Mouse (Mus musculus): ENCODE measurements at regions not wholly inside any gene's neighbourhood (a gene's known extent, or its start where the extent isn't known, plus 50 kb on each side); places are given as distances from the start of the nearest gene placed in this dataset.

DNA sequence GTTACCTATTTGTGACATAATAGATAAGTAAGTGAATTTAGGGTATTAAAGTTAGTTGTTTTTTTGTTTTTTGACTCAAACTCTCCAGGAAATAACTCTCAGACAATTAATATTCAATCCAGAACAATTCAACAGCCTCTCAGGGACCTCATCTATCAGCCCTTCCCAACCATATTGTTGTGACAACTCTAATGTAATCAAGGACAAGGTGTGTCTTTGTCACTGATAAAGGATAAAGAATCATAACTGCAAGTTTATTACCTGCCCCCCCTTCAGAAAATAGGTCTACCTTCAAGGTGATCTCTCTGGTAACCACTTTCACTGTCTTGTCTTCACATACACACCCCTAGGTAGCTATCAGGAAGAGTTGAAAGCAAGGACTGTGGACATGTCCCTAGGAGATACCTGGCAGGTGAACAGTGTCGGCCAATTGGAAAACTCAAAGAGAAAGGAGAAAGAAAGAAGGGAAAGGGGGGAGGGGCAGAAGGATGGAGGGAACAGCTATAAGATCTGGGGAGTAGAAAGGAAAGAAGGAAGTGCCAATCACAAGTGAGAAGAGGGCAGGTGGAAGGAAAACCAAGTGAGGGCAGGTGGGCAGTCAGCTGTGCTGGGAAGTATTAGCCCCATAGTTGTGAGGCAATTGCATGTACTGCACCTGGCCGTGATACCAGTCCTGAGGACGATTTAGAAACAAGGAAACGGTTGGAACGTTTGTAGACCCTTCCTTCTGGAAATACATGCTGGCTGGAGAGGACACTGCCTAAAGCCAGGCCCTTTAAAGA lies 51.3 kb upstream of the Gm47985 start:
- Histone ChIP-seq H3K27ac (ENCODE audit: control insufficient read depth, insufficient read depth, low read length) (no peak overlapping the region), H3K36me3 (ENCODE audit: control insufficient read depth, insufficient read depth, low read length) (no peaks in the 10 kb centered on the region), H3K4me3 (ENCODE audit: control insufficient read depth, insufficient read depth, low read length) (no peak overlapping the region), H3K27me3 (ENCODE audit: control insufficient read depth, insufficient read depth, low read length) (no peaks in the 10 kb centered on the region), H3K4me1 (replicated peaks; ENCODE audit: control insufficient read depth, insufficient read depth, low read length) (no peaks in the 10 kb centered on the region)
- DNase-seq: no peak
- 76% methylated on average over 5 of the region's 5 CpGs for WGBS
- no peak for TF ChIP-seq CTCF (IDR thresholded peaks at IDR 0.05; ENCODE audit: borderline replicate concordance, control insufficient read depth, extremely low read depth, insufficient read depth, low read length, poor library complexity)
- no peak for TF ChIP-seq POLR2A (IDR thresholded peaks at IDR 0.05; ENCODE audit: control insufficient read depth, extremely low read depth, insufficient read depth, low read length, poor library complexity)

- no peak for TF ChIP-seq CTCF (IDR thresholded peaks at IDR 0.05; ENCODE audit: borderline replicate concordance, control insufficient read depth, extremely low read depth, insufficient read depth, low read length, poor library complexity)
- TF ChIP-seq POLR2A (IDR thresholded peaks at IDR 0.05; ENCODE audit: control insufficient read depth, extremely low read depth, insufficient read depth, low read length, poor library complexity): no peak
- WGBS: 87% methylated on average over 4 of the region's 4 CpGs
- H3K36me3 ChIP-seq (ENCODE audit: control insufficient read depth, insufficient read depth, low read length): no peaks in the 10 kb centered on the region
- no peaks in the 10 kb centered on the region for H3K4me1 ChIP-seq (replicated peaks; ENCODE audit: control insufficient read depth, insufficient read depth, low read length)
- no peak for DNase-seq
- no peak overlapping the region for H3K27ac ChIP-seq (ENCODE audit: control insufficient read depth, insufficient read depth, low read length)
- no peak overlapping the region for H3K4me3 ChIP-seq (ENCODE audit: control insufficient read depth, insufficient read depth, low read length)
- no peaks in the 10 kb centered on the region for H3K27me3 ChIP-seq (ENCODE audit: control insufficient read depth, insufficient read depth, low read length)
Observed at GRCm38 (mm10) chr1:151131627-151132284, 50.6 kb upstream of the Gm47985 start.
